Mouse (Mus musculus): ENCODE results near the gene Serp2.

- TF ChIP-seq CTCF (IDR thresholded peaks at IDR 0.05; ENCODE audit: insufficient read depth, low read length) (no peak), POLR2A (IDR thresholded peaks at IDR 0.05; ENCODE audit: borderline replicate concordance, extremely low read depth, low read depth, low read length) (no peak)
Measured at GRCm38 (mm10) chr14:76585831-76586405, 29.2 kb upstream of the Serp2 start.
